8 mouse cellular contexts compared by ENCODE assay signal in genomic region chr5:115732849-115733216, GRCm38 (mm10). TPM values are rescaled to one million over a fixed set of nuclear protein-coding genes. Genes with fewer than 3 reads are reported as not detected.
A peak's percentile ranks its signal among the peaks of the same experiment; 100 is the strongest.
DNase-seq lines count a peak whose midpoint lies in the region; ATAC-seq lines count a peak whose summit lies in the region.

No protein-coding gene starts in this region.

- H3K9me3 ChIP-seq in limb, embryonic 10.5 days (replicated peaks) = no peaks in the 10 kb centered on the region
- no peaks in the 10 kb centered on the region for H3K9me3 ChIP-seq in midbrain, embryonic 16.5 days (replicated peaks; ENCODE audit: control insufficient read depth, low read length, poor library complexity, severe bottlenecking)

- peaks cover 44% of the 10 kb centered on the region for H3K27me3 ChIP-seq in limb, embryonic 10.5 days (ENCODE audit: low read depth, poor library complexity, severe bottlenecking)
- H3K27me3 ChIP-seq in midbrain, embryonic 16.5 days (ENCODE audit: control insufficient read depth, insufficient read depth, low read depth, low read length) = no peaks in the 10 kb centered on the region

- 1% methylated on average over 9 of the region's 9 CpGs for WGBS in limb, embryonic 10.5 days
- WGBS in midbrain, embryonic 16.5 days = under 1% methylated on average over 9 of the region's 9 CpGs

- no peaks in the 10 kb centered on the region for H3K36me3 ChIP-seq in limb, embryonic 10.5 days
- H3K36me3 ChIP-seq in midbrain, embryonic 16.5 days (ENCODE audit: control insufficient read depth, insufficient read depth, low read length) = no peaks in the 10 kb centered on the region

- ATAC-seq in midbrain, embryonic 16.5 days = peak; percentile 77

- peak overlapping the region; percentile 88 for H3K4me2 ChIP-seq in midbrain, embryonic 16.5 days (ENCODE audit: low read length)

- no peak overlapping the region for H3K27ac ChIP-seq in limb, embryonic 10.5 days
- H3K27ac ChIP-seq in midbrain, embryonic 16.5 days (ENCODE audit: low read length) = peak overlapping the region; percentile 98

- peak; percentile 92 for DNase-seq in cerebellum, postnatal 10 days
- DNase-seq in cerebellum, adult 9-11 months = no peak
- DNase-seq in thymus, postnatal 14 days = peak; percentile 90
- no peak for DNase-seq in thymus, adult 18-20 months
- DNase-seq in gonadal fat pad, adult 2 months (ENCODE audit: low read depth) = peak; percentile 47
- DNase-seq in limb, embryonic 10.5 days (ENCODE audit: low spot score) = no peak
- DNase-seq in adipocyte (ENCODE audit: low spot score) = no peak

- H3K4me3 ChIP-seq in limb, embryonic 10.5 days = peak overlapping the region; percentile 67
- peak overlapping the region; percentile 94 for H3K4me3 ChIP-seq in midbrain, embryonic 16.5 days (ENCODE audit: low read depth, low read length)

- H3K4me1 ChIP-seq in limb, embryonic 10.5 days = peaks cover 20% of the 10 kb centered on the region
- peaks cover 15% of the 10 kb centered on the region for H3K4me1 ChIP-seq in midbrain, embryonic 16.5 days (ENCODE audit: control insufficient read depth, insufficient read depth, low read length)

- peak overlapping the region; percentile 83 for H3K9ac ChIP-seq in midbrain, embryonic 16.5 days (ENCODE audit: low read depth, low read length)

RNA-seq across cellular contexts. Expression of gene Bicdl1, which starts 1.4 kb away (rescaled TPM):
- 51.5 and 56.8 TPM in 2 replicates for polyA plus RNA-seq in gonadal fat pad, adult 2 months (2012; rRNA removed)
- 7.1 and 8.3 TPM in 2 replicates for polyA plus RNA-seq in limb, embryonic 10.5 days (2016; fragmentation: Nextera tagmentation; extraction: Ambion mirVana)
- 40.2 and 43.4 TPM in 2 replicates for polyA plus RNA-seq in midbrain, embryonic 16.5 days (2015; fragmentation: Nextera tagmentation; extraction: Ambion mirVana)

Comparison
In these comparisons a context has a peak if more than half of its experiments do, and no peak if none do; other contexts are left out.
1. DNase-seq: peak in cerebellum, postnatal 10 days (2 of 2), thymus, postnatal 14 days (single experiment) and gonadal fat pad, adult 2 months (single experiment); none in cerebellum, adult 9-11 months (single experiment), thymus, adult 18-20 months (0 of 2), limb, embryonic 10.5 days (single experiment) and adipocyte (single experiment).